Mouse (Mus musculus) megakaryocyte-erythroid progenitor cell, adult 5-6 weeks (primary cell): Measurements from ENCODE around the gene Satb1. TPM values are rescaled to one million over a fixed set of nuclear protein-coding genes. Genes with fewer than 3 reads are reported as not detected.

Experiments used
- ATAC-seq: replicated peaks from 2 replicates; pipeline ENCODE4 v1.8.0; 2016; ENCODE audit warnings: mild to moderate bottlenecking, inconsistent platforms; ENCODE audit not compliant: severe bottlenecking, poor library complexity, low FRiP score, low TSS enrichment
- total RNA-seq, 2 experiments: library from RNA; stranded (forward) in 1 of 2; stranded (reverse) in 1 of 2; fragments of 200-1000, 215-1000 nt in 1 of 2; fragments of >200 nt in 1 of 2; fragmentation: Nextera tagmentation in 1 of 2; gene quantifications; 2 replicates each; pipeline ENCODE4 v1.2.3; 2014 to 2017

Satb1 gene
- total RNA-seq, 2 experiments from 2014 or later: 3.9 to 8.2 TPM

DNA sequence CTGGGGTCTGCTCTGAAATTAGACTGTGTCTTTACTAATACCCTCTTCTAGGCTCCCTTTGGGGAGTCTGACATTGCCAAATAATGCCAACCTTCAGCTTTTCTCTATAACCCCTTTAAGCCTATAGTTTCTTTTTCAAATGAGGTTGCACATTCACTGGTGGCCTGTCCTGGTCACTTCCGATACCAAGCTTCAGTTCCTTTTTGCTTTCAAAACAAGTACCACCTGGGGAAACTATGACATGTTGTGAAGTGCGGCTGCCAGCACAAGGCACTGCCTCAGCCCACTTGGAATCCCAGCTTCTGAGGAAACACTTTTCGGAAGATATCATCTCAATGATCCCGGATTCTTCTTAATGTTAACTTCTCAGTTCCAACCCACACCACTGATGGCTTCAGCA, 145.9 kb downstream of the Satb1 start:
- ATAC-seq: no peak
